Mouse (Mus musculus) cerebellum, postnatal 36 days (tissue): ENCODE results near the gene Parva.
A peak's percentile ranks its signal among the peaks of the same experiment; 100 is the strongest.

Experiments
- DNase-seq, 2 experiments: peaks; one replicate each; pipeline ENCODE4 v3.0.0; 2021 to 2022; ENCODE audit warnings: mixed read lengths in 2 of 2

Gene Parva

DNA sequence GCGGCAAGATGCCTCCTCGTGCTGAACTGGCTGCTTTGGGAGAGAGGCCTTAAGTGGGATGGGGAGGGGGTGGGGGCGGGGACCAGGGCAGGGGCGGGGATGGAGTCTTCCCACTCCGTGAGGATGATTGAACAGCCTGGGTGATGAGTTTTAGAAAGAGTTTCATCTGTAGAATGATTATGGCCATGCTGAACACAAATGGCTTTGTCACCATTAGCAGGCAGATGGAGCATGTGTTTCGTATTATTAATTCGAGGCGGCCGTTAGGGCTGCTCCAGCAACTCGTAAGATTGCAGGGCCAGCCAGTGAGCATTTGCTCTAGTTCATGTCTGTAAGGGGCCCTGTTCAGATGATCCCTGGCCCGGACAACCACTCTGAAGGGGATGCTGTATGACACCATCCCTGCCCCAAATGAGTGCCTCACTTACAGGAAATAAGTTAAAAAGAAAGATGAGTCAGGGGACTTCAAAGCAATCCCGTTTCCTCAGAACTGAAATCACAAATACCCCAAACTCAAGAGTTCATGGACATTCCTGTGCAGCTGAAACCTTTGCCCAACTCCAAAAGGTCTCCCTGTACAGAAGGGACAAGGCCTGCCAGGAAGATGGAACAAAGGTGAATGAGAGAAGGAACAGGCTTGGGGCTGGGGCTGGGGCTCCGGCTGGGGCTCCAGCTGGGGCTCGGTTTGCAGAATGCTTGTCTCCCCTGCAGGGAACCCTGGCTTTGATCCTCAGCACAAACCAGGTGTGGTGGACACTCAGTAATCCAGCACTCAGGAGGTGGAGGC is 46.5 kb downstream of the Parva start:
- no peak for DNase-seq

GRCm38 (mm10) chr7:112479116-112479515 is 51.8 kb downstream of the Parva start:
- peak; percentile 54 to 58 for DNase-seq

DNA sequence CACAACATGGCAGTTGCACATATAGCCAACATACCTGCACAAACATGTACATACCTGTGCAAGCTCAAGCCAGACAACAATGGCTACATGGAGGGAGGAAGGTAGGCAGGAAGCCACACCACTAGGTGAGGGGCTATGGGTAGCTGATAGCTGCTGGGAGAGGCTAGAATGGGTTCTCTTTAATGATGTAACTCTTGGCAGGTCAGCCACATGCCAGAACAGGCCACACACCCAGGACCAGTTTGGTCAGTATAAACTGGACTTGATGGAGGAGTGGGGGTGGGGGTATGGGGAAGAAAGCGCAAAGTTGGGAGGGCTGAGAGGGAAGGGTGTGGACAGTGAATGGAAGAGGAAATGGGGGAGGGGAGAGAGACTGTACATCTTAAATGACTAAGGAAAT is 53.7 kb downstream of the Parva start:
- DNase-seq: no peak

GRCm38 (mm10) chr7:112482572-112482971 is 55.3 kb downstream of the Parva start:
- DNase-seq: peak; percentile 48 to 49

- DNase-seq: no peak
Observed at GRCm38 (mm10) chr7:112483382-112483781, 56.1 kb downstream of the Parva start.

DNA sequence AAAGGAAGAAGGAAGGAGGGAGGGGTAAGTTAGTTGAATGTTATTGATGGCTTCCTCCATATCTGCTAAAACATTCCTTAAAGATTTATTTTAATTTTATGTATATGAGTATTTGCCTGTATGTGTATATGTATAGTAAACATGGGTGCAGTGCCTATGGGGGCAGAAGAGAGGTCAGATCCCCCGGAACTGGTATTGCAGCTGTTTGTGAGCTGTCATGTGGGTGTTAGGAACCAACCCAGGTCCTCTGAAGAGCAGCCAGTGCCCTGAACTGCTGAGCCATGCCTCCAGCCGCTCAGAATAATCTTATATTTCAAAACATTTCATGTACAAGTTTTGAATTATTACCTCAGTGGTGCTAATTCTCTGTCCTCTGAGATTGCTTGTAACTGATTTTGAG is 63.5 kb downstream of the Parva start:
- no peak for DNase-seq

- no peak for DNase-seq
Observed at GRCm38 (mm10) chr7:112491737-112492136, 64.4 kb downstream of the Parva start.

DNA sequence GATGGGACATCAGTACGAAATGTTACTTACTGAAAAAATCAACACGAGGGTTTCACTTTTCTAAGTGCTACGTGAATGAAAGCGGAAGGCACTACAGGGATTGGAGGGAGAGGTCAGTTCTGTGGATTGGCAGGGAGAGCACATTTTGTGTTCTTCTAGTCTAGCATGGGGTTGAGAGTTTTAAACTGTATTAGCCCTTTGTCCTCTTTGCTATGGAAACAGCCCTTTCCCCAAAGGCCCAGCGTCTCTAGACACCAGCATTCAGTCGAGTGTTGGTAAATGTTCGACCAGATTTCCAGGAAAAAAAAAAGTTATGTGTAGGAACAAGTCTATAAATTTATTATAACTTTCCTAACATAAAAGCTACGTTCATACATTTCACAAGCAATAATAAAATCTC is 68.6 kb downstream of the Parva start:
- DNase-seq: no peak

DNA sequence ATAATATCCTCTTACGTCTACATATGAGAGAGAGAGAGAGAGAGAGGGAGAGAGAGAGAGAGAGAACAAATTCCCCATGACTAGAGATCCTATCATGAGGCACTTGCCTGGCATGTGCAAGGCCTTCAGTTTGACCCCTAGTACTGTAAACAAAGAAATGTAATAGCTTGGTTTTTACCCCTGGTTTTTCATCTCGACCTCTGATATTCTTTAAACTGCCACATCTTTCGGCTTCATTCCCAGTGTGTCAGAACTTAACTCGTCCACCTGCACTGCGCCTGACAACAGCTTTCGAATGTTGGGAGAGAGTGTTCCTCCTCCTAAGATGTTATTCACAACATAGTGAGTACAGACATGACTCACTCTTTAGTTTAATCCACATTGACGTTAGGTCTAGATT is 69.6 kb downstream of the Parva start:
- no peak for DNase-seq

DNA sequence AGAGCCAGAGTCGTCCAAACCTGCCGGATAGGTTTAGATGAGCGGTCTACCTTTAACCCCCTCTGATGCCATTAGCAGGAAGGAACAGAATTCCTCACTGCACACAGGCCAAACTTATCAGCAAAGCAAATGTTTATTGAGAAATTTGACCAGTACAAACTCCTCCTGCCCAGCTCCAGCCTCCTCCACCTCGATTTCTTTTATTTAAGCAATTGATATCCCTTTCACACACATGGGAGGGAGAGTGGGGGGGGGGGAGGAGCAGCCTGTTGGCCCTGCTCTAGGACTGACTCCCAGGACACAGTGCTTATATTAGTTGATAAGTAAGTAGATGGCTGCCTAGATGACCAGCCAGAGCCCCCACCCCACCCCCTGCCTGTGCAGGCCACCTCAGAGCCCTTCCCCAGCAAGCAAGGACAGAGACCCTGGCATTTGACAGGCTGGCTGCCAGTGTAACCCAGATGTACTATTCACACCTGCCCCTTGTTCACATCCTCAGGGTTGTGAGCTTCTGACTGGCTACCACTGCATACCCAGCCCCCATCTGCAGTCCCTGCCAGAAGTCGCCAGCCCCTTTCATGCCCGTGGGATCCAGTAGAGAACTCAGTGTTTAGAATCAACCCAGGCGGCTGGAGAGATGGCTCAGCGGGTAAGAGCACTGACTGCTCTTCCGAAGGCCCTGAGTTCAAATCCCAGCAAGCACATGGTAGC is 71.4 kb downstream of the Parva start:
- no peak for DNase-seq

DNA sequence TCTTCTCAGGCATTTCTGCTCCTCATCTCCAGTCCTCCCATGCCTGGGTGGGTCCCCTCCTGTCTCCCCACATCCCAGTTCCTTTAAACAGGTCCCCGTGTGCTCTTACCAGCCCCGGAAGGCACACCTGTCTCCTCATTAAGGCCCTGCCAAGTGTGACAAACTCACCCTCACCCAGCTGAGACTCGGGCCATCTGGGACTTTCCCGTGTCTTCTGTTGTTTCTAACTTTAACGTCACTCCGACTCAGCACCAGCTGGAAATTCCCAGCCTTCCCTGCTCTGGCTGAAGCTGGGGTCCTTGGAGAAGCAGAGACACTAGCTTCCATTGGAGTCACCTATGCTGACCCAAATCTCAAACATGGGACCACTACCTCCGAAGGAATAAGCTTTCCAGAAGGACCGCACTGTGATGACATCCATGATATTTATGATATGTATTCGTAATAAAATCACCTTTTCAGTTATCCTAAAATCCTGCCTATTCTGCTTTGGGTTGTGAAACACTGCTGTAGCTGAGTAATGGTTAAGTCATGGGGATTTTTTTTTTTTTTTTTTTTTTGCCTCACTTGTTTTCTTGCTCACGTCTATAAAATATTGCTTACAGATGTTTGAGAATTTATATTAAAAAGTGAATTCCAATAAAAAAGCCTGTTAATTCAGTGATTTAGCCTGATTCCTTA is 72.3 kb downstream of the Parva start:
- DNase-seq: no peak

DNA sequence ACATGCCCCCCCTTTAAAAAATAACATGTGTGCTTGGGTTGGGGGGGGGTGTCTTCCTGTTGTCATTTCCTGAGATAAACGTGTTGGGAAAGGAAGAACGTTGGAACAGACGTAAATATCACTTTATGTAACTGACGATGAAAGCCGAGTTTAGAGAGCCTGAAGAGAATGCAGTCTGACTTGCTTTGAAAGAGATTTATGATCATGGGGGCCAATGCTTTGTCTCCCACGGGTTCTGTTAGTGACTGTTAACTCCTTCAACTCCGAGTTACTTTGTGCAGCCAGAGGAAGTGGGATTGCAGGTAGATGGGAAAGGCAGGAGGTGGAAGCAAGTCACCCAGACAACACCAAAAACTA is 72.8 kb downstream of the Parva start:
- no peak for DNase-seq

GRCm38 (mm10) chr7:112502050-112502809 is 74.9 kb downstream of the Parva start:
- no peak for DNase-seq

DNA sequence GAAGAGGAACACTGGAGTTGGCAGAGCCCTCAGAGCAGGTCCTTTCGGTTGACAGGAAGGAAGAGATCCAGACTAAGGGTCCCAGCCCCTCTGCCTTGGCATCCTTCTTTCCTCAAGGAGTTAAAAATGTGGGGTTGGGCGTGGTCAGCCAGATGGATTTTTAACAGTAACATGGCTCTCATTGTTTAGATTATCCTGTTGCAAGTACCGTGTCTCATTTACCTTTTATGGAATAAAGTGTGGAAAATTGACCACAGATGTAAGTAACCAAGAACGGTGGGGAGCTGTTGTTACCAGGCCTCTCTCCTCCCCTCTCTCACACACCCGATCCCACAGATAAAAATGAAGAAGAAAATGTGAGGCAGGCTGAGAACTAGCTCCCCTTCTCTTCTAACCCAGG is 75.5 kb downstream of the Parva start:
- DNase-seq: no peak

GRCm38 (mm10) chr7:112503448-112503847 is 76.1 kb downstream of the Parva start:
- DNase-seq: no peak

DNA sequence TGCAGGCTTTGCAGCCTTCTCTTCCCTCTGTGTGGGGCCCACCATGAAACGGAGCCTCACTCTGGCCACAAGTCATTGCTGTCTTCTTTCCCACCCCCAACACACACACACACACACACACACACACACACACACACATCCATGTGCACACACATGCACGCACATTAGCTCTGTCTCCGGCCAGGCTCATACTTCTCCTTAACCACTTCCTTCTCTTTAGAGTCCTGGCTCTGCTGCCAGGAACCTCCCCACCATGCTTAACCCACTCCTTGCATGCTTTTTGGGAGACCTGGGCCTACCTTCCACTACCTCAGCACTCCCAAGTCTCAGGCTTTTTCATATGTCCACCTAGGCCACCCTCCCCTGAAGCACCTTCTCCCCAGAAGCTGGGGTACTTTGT is 76.6 kb downstream of the Parva start:
- no peak for DNase-seq

GRCm38 (mm10) chr7:112509107-112509506 is 81.8 kb downstream of the Parva start:
- no peak for DNase-seq

- DNase-seq: no peak
Observed at GRCm38 (mm10) chr7:112510336-112511048, 83.2 kb downstream of the Parva start.

- peak in 1 of 2 experiments; percentile 10 for DNase-seq
Observed at GRCm38 (mm10) chr7:112511309-112511708, 84.0 kb downstream of the Parva start.

- DNase-seq: no peak
Observed at GRCm38 (mm10) chr7:112512257-112512656, 85.0 kb downstream of the Parva start.

- DNase-seq: no peak
Observed at GRCm38 (mm10) chr7:112512895-112513294, 85.6 kb downstream of the Parva start.

- DNase-seq: no peak
Observed at GRCm38 (mm10) chr7:112514636-112515193, 87.4 kb downstream of the Parva start.
